Mouse (Mus musculus) intestine, embryonic 14.5 days (tissue): ENCODE results near the gene Dcaf7. TPM values are rescaled to one million over a fixed set of nuclear protein-coding genes. Genes with fewer than 3 reads are reported as not detected.
A peak's percentile ranks its signal among the peaks of the same experiment; 100 is the strongest.

Experiments used
- ATAC-seq: fragments of 200-750 bp; cut with Nextera tagmentation; replicated peaks from 2 replicates; pipeline ENCODE4 v1.8.0; 2017; ENCODE audit warnings: low read depth, moderate number of reproducible peaks, moderate TSS enrichment, moderate library complexity; ENCODE audit not compliant: low FRiP score, low TSS enrichment
- DNase-seq: peaks from one replicate; pipeline ENCODE4 v3.0.0-alpha.2; 2018; ENCODE audit warnings: low spot score
- H3K27ac ChIP-seq: fragments of 300-500 bp; sonication (generic); 2 replicates; pipeline ENCODE4 v1.5.1; 2014; ENCODE audit warnings: low read depth, mild to moderate bottlenecking, control low read depth
- H3K27me3 ChIP-seq: fragments of 300-500 bp; sonication (generic); replicated peaks from 2 replicates; pipeline ENCODE4 v1.6.1; 2014; ENCODE audit warnings: low read length, control low read depth; ENCODE audit not compliant: control insufficient read depth, insufficient read depth
- H3K36me3 ChIP-seq: fragments of 300-500 bp; sonication (generic); 2 replicates; pipeline ENCODE4 v1.6.1; 2014; ENCODE audit warnings: low read length, control low read depth; ENCODE audit not compliant: control insufficient read depth, insufficient read depth
- H3K4me1 ChIP-seq: fragments of 300-500 bp; sonication (generic); replicated peaks from 2 replicates; pipeline ENCODE4 v1.6.1; 2014; ENCODE audit warnings: low read length, control low read depth, mixed read lengths; ENCODE audit not compliant: control insufficient read depth, insufficient read depth
- H3K4me2 ChIP-seq: fragments of 300-500 bp; sonication (generic); 2 replicates; pipeline ENCODE4 v1.6.1; 2014; ENCODE audit warnings: low read length
- H3K4me3 ChIP-seq: fragments of 300-500 bp; sonication (generic); 2 replicates; pipeline ENCODE4 v1.5.1; 2014; ENCODE audit warnings: low read depth, low read length, control low read depth, mixed read lengths
- H3K9ac ChIP-seq: fragments of 300-500 bp; sonication (generic); 2 replicates; pipeline ENCODE4 v1.6.1; 2014; ENCODE audit warnings: mild to moderate bottlenecking, low read length
- H3K9me3 ChIP-seq: fragments of 300-500 bp; sonication (generic); 2 replicates; pipeline ENCODE4 v1.6.1; 2016; ENCODE audit warnings: low read length, control low read depth; ENCODE audit not compliant: control insufficient read depth
- WGBS: fragments of 180-500 bp; shearing (Covaris S2); extraction: QIAGEN DNeasy Blood & Tissue Kit; methylation state at CpG from one replicate; pipeline ENCODE4 v1.1.7; 2014; 5-methylcytosine and 5-hydroxymethylcytosine counted together
- polyA plus RNA-seq: library from polyadenylated mRNA; unstranded; fragments of >200 nt; fragmentation: Nextera tagmentation; extraction: Ambion mirVana; gene quantifications from 2 replicates; pipeline ENCODE4 v1.2.1, GENCODE M21; 2014

Dcaf7 gene
- polyA plus RNA-seq, 1 experiment from 2014 or later = 62.2 TPM

- 86% methylated on average over 1 of the region's 1 CpGs for WGBS
- Histone ChIP-seq H3K36me3 (peaks cover 19% of the 10 kb centered on the region; the same call in 1 of the 2 replicates), H3K4me2 (no peak overlapping the region), H3K4me3 (no peak overlapping the region), H3K27me3 (no peaks in the 10 kb centered on the region), H3K4me1 (no peaks in the 10 kb centered on the region), H3K9ac (no peak overlapping the region), H3K27ac (peak overlapping the region; percentile 20; the same call in 1 of the 2 replicates), H3K9me3 (no peaks in the 10 kb centered on the region)
- ATAC-seq (no peak), DNase-seq (no peak)
These were observed 61.6 kb downstream of the Dcaf7 start for GRCm38 (mm10) chr11:106098223-106098622.

GRCm38 (mm10) chr11:106102866-106103265, 66.2 kb downstream of the Dcaf7 start:
- H3K4me2 ChIP-seq = no peak overlapping the region
- H3K36me3 ChIP-seq = 0 out of 2 replicates have a peak, but pooled peaks cover 14% of the 10 kb centered on the region
- H3K9ac ChIP-seq = no peak overlapping the region
- no peaks in the 10 kb centered on the region for H3K4me1 ChIP-seq
- H3K27ac ChIP-seq = no peak overlapping the region
- no peak for DNase-seq
- no peak overlapping the region for H3K4me3 ChIP-seq
- 79% methylated on average over 3 of the region's 3 CpGs for WGBS
- no peaks in the 10 kb centered on the region for H3K9me3 ChIP-seq
- H3K27me3 ChIP-seq = no peaks in the 10 kb centered on the region
- ATAC-seq = no peak

GRCm38 (mm10) chr11:106106047-106106587, 69.4 kb downstream of the Dcaf7 start:
- H3K27ac ChIP-seq = no peak overlapping the region
- WGBS = 84% methylated on average over 8 of the region's 8 CpGs
- no peaks in the 10 kb centered on the region for H3K27me3 ChIP-seq
- H3K9me3 ChIP-seq = no peaks in the 10 kb centered on the region
- H3K9ac ChIP-seq = no peak overlapping the region
- H3K4me2 ChIP-seq = no peak overlapping the region
- H3K36me3 ChIP-seq = 0 out of 2 replicates have a peak, but pooled peaks cover 14% of the 10 kb centered on the region
- ATAC-seq (no peak), DNase-seq (no peak)
- no peak overlapping the region for H3K4me3 ChIP-seq
- no peaks in the 10 kb centered on the region for H3K4me1 ChIP-seq

Other genes starting within 250 kb of the Dcaf7 start
- 38.1 TPM in 2 replicates for gene Cyb561, start 83.5 kb upstream of the Dcaf7 start, polyA plus RNA-seq
- gene Ace, start 68.9 kb upstream of the Dcaf7 start, polyA plus RNA-seq = 1.4 TPM in 2 replicates
- not detected in 2 replicates for gene Ace3, start 42.2 kb upstream of the Dcaf7 start, polyA plus RNA-seq
- 0.99 and 1.3 TPM in 2 replicates for gene Kcnh6, start 28.7 kb upstream of the Dcaf7 start, polyA plus RNA-seq
- gene Taco1, start 29.2 kb downstream of the Dcaf7 start, polyA plus RNA-seq = 8.8 and 10.3 TPM in 2 replicates
- 22.3 and 23.0 TPM in 2 replicates for gene Map3k3, start 47.7 kb downstream of the Dcaf7 start, polyA plus RNA-seq
- not detected in 2 replicates for gene Gm10840, start 124.0 kb downstream of the Dcaf7 start, polyA plus RNA-seq
- 129 and 153 TPM in 2 replicates for gene Limd2, start 124.0 kb downstream of the Dcaf7 start, polyA plus RNA-seq
- gene Strada, start 165.3 kb downstream of the Dcaf7 start, polyA plus RNA-seq = 20.6 and 25.1 TPM in 2 replicates
- 64.4 and 76.1 TPM in 2 replicates for gene Ccdc47, start 179.5 kb downstream of the Dcaf7 start, polyA plus RNA-seq
- 66.5 and 80.8 TPM in 2 replicates for gene Ddx42, start 180.1 kb downstream of the Dcaf7 start, polyA plus RNA-seq
- 65.1 and 69.9 TPM in 2 replicates for gene Ftsj3, start 219.2 kb downstream of the Dcaf7 start, polyA plus RNA-seq
- 248 and 256 TPM in 2 replicates for gene Psmc5, start 219.3 kb downstream of the Dcaf7 start, polyA plus RNA-seq
- gene Smarcd2, start 236.1 kb downstream of the Dcaf7 start, polyA plus RNA-seq = 64.4 and 72.4 TPM in 2 replicates
- 0.16 and 0.26 TPM in 2 replicates for gene Tcam1, start 239.8 kb downstream of the Dcaf7 start, polyA plus RNA-seq